Comparison of ENCODE assay signal across 9 mouse cellular contexts in the genomic region with DNA sequence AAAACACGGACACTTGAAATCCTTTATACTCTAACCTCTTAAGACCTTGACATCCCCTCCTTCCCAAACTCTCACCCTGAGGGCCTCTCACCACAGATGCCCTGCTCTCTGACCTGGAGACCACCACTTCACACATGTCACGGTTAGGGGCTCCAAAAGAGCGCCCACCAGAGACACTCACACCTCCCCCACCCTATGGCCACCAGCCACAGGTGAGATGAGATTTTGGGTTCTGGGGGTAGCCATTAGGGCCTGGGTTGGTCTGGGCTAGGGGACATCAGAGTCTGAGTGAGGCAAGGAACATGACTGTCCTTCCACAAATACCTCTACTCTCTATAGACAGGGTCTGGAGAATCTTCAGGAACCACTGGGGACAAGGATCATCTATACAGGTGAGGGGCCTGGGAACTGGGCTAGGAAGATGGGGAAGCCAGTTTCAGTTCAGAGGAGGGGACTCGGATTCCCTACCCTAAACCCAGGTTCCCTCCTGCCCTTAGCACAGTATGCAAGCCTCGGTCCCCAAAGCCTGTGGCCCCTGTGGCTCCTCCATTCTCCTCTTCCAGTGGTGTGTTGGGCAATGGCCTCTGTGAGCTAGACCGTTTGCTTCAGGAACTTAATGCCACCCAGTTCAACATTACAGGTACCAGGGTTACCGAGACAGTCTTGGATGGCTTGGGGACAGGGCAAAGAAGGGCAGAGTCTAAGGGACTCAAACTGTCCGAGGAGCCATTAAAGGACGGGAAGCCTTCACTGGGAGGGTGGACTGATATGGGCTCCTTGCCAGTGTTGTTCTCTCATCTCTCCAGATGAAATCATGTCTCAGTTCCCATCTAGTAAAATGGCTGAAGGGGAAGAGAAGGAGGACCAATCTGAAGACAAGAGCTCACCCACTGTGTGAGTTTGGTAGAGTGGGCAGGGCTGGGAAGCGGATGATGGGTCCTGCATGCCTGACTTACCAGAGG. TPM values are rescaled to one million over a fixed set of nuclear protein-coding genes. Genes with fewer than 3 reads are reported as not detected.
A peak's percentile ranks its signal among the peaks of the same experiment; 100 is the strongest.
DNase-seq lines count a peak whose midpoint lies in the region; ATAC-seq and TF ChIP-seq lines count a peak whose summit lies in the region.
"Had no signal": no experiment of that assay in that cellular context is flagged by ENCODE, and none has a peak within 500 bp of the region (broad histone marks: within the 10 kb centered on the region; RNA-seq: fewer than 3 reads in every experiment).

No protein-coding gene starts in this region.

- H3K36me3 ChIP-seq in kidney, embryonic 15.5 days, result peaks cover 44% of the 10 kb centered on the region
- H3K36me3 ChIP-seq in hindbrain, postnatal 0 days (ENCODE audit: insufficient read depth, low read length), result peaks cover 14% of the 10 kb centered on the region; the same call in 1 of the 2 replicates
- peaks cover 10% of the 10 kb centered on the region for H3K36me3 ChIP-seq in midbrain, embryonic 16.5 days (ENCODE audit: control insufficient read depth, insufficient read depth, low read length)

- H3K4me2 ChIP-seq in kidney, embryonic 15.5 days, result peak overlapping the region; percentile 76
- peak overlapping the region; percentile 62 for H3K4me2 ChIP-seq in hindbrain, postnatal 0 days (ENCODE audit: low read depth, low read length)
- H3K4me2 ChIP-seq in midbrain, embryonic 16.5 days (ENCODE audit: low read length), result peak overlapping the region; percentile 64; the same call in 1 of the 2 replicates

- no peak for ATAC-seq in kidney, embryonic 15.5 days (replicated peaks; ENCODE audit: low FRiP score)
- no peak for ATAC-seq in hindbrain, postnatal 0 days
- ATAC-seq in midbrain, embryonic 16.5 days, result no peak
- ATAC-seq in megakaryocyte-erythroid progenitor cell, adult 5-6 weeks (replicated peaks; ENCODE audit: low FRiP score, low TSS enrichment, poor library complexity, severe bottlenecking), result no peak

- H3K27me3 ChIP-seq in kidney, embryonic 15.5 days, result no peaks in the 10 kb centered on the region
- no peaks in the 10 kb centered on the region for H3K27me3 ChIP-seq in hindbrain, postnatal 0 days (ENCODE audit: insufficient read depth, low read length)
- H3K27me3 ChIP-seq in midbrain, embryonic 16.5 days (ENCODE audit: control insufficient read depth, insufficient read depth, low read depth, low read length), result 0 out of 2 replicates have a peak, but pooled peaks cover 3% of the 10 kb centered on the region

- no peak overlapping the region for H3K27ac ChIP-seq in kidney, embryonic 15.5 days
- no peak overlapping the region for H3K27ac ChIP-seq in embryonic fibroblast, embryonic 13.5 days (ENCODE audit: insufficient read depth, low read length)
- H3K27ac ChIP-seq in hindbrain, postnatal 0 days, result no peak overlapping the region
- H3K27ac ChIP-seq in midbrain, embryonic 16.5 days (ENCODE audit: low read length), result no peak overlapping the region

- H3K4me3 ChIP-seq in kidney, embryonic 15.5 days (replicated peaks), result peak overlapping the region; percentile 60
- H3K4me3 ChIP-seq in embryonic fibroblast, embryonic 13.5 days (ENCODE audit: insufficient read depth, low read length), result peak overlapping the region; percentile 83
- no peak overlapping the region for H3K4me3 ChIP-seq in hindbrain, postnatal 0 days (ENCODE audit: low read length)
- no peak overlapping the region for H3K4me3 ChIP-seq in midbrain, embryonic 16.5 days (ENCODE audit: low read depth, low read length)

- peaks cover 34% of the 10 kb centered on the region for H3K4me1 ChIP-seq in kidney, embryonic 15.5 days
- H3K4me1 ChIP-seq in embryonic fibroblast, embryonic 13.5 days (ENCODE audit: control insufficient read depth, insufficient read depth, low read length), result peaks cover 12% of the 10 kb centered on the region
- peaks cover 10% of the 10 kb centered on the region; the same call in 1 of the 2 replicates for H3K4me1 ChIP-seq in hindbrain, postnatal 0 days (ENCODE audit: insufficient read depth, low read length)
- peaks cover 21% of the 10 kb centered on the region for H3K4me1 ChIP-seq in midbrain, embryonic 16.5 days (ENCODE audit: control insufficient read depth, insufficient read depth, low read length)

- TF ChIP-seq CTCF in embryonic fibroblast, embryonic 13.5 days (IDR thresholded peaks at IDR 0.05; ENCODE audit: borderline replicate concordance, insufficient read depth, low read length), result no peak
- no peak for TF ChIP-seq CTCF in hindbrain, postnatal 0 days (IDR thresholded peaks at IDR 0.05; ENCODE audit: low read depth)

- no peaks in the 10 kb centered on the region for H3K9me3 ChIP-seq in kidney, embryonic 15.5 days (replicated peaks)
- H3K9me3 ChIP-seq in hindbrain, postnatal 0 days (ENCODE audit: low read length), result no peaks in the 10 kb centered on the region
- no peaks in the 10 kb centered on the region for H3K9me3 ChIP-seq in midbrain, embryonic 16.5 days (replicated peaks; ENCODE audit: control insufficient read depth, low read length, poor library complexity, severe bottlenecking)

- no peak for DNase-seq in kidney, adult 18-20 months
- no peak for DNase-seq in hindbrain, postnatal 0 days (ENCODE audit: low spot score)
- no peak for DNase-seq in gastrocnemius, adult 18-20 months (ENCODE audit: low spot score)
- DNase-seq in urinary bladder, postnatal 25 days (ENCODE audit: low spot score), result no peak

- peak overlapping the region; percentile 26 for H3K9ac ChIP-seq in kidney, embryonic 15.5 days
- no peak overlapping the region for H3K9ac ChIP-seq in hindbrain, postnatal 0 days (replicated peaks; ENCODE audit: low read length)
- no peak overlapping the region for H3K9ac ChIP-seq in midbrain, embryonic 16.5 days (ENCODE audit: low read depth, low read length)

- 79% methylated on average over 10 of the region's 10 CpGs for WGBS in kidney, embryonic 15.5 days
- whole genome bisulfite sequencing in hindbrain, postnatal 0 days, result 79% methylated on average over 10 of the region's 10 CpGs
- 85% methylated on average over 10 of the region's 10 CpGs for WGBS in midbrain, embryonic 16.5 days

- TF ChIP-seq POLR2A in embryonic fibroblast, embryonic 13.5 days (IDR thresholded peaks at IDR 0.05; ENCODE audit: low read depth, low read length), result peak; percentile 19; the same call in 1 of the 2 replicates

RNA-seq across cellular contexts. Expression of a gene that starts 1.8 kb away (rescaled TPM):
- polyA plus RNA-seq in kidney, embryonic 15.5 days (2015; fragmentation: Nextera tagmentation; extraction: Ambion mirVana), result 77.2 and 107 TPM in 2 replicates
- polyA plus RNA-seq in embryonic fibroblast, embryonic 13.5 days (2011; ENCODE audit: insufficient read length, low read depth, missing spikeins), result 200 and 221 TPM in 2 replicates
- 19.8 and 20.6 TPM in 2 replicates for total RNA-seq in hindbrain, postnatal 0 days (2014; rRNA removed)
- 22.7 and 23.3 TPM in 2 replicates for polyA plus RNA-seq in hindbrain, postnatal 0 days (2015; fragmentation: Nextera tagmentation; extraction: Ambion mirVana)
- polyA plus RNA-seq in midbrain, embryonic 16.5 days (2015; fragmentation: Nextera tagmentation; extraction: Ambion mirVana), result 22.0 and 23.3 TPM in 2 replicates
- total RNA-seq in gastrocnemius, adult 18-20 months (2021), result 1 to 10 TPM; 5.5 to 7.0 TPM
- 2.2 TPM in 1 of 2 replicates, not detected in the other for total RNA-seq in megakaryocyte-erythroid progenitor cell, adult 5-6 weeks (2014; fragmentation: Nextera tagmentation)
- total RNA-seq in megakaryocyte-erythroid progenitor cell, adult 5-6 weeks (2017), result 0.27 and 1.3 TPM in 2 replicates

RNA-seq across cellular contexts. Expression of a gene that starts 10.5 kb away (rescaled TPM):
- 8.3 and 8.7 TPM in 2 replicates for polyA plus RNA-seq in kidney, embryonic 15.5 days (2015; fragmentation: Nextera tagmentation; extraction: Ambion mirVana)
- polyA plus RNA-seq in embryonic fibroblast, embryonic 13.5 days (2011; ENCODE audit: insufficient read length, low read depth, missing spikeins), result 9.1 and 9.8 TPM in 2 replicates
- 5.6 and 7.5 TPM in 2 replicates for total RNA-seq in hindbrain, postnatal 0 days (2014; rRNA removed)
- 4.3 and 5.1 TPM in 2 replicates for polyA plus RNA-seq in hindbrain, postnatal 0 days (2015; fragmentation: Nextera tagmentation; extraction: Ambion mirVana)
- polyA plus RNA-seq in midbrain, embryonic 16.5 days (2015; fragmentation: Nextera tagmentation; extraction: Ambion mirVana), result 6.8 and 7.7 TPM in 2 replicates
- 1 to 10 TPM; 1.6 to 1.7 TPM for total RNA-seq in gastrocnemius, adult 18-20 months (2021)
- total RNA-seq in megakaryocyte-erythroid progenitor cell, adult 5-6 weeks (2014; fragmentation: Nextera tagmentation), result 2.1 and 3.8 TPM in 2 replicates
- total RNA-seq in megakaryocyte-erythroid progenitor cell, adult 5-6 weeks (2017), result 2.2 and 4.8 TPM in 2 replicates

RNA-seq across cellular contexts. Expression of a gene that starts 11.2 kb away (rescaled TPM):
- polyA plus RNA-seq in kidney, embryonic 15.5 days (2015; fragmentation: Nextera tagmentation; extraction: Ambion mirVana), result 19.1 and 21.1 TPM in 2 replicates
- polyA plus RNA-seq in embryonic fibroblast, embryonic 13.5 days (2011; ENCODE audit: insufficient read length, low read depth, missing spikeins), result 9.0 and 11.1 TPM in 2 replicates
- 21.1 and 27.6 TPM in 2 replicates for total RNA-seq in hindbrain, postnatal 0 days (2014; rRNA removed)
- 15.2 and 16.4 TPM in 2 replicates for polyA plus RNA-seq in hindbrain, postnatal 0 days (2015; fragmentation: Nextera tagmentation; extraction: Ambion mirVana)
- 12.4 and 12.7 TPM in 2 replicates for polyA plus RNA-seq in midbrain, embryonic 16.5 days (2015; fragmentation: Nextera tagmentation; extraction: Ambion mirVana)
- total RNA-seq in gastrocnemius, adult 18-20 months (2021), result 1 to 10 TPM; 8.3 to 9.0 TPM
- 15.3 and 18.1 TPM in 2 replicates for total RNA-seq in megakaryocyte-erythroid progenitor cell, adult 5-6 weeks (2014; fragmentation: Nextera tagmentation)
- 9.2 and 9.8 TPM in 2 replicates for total RNA-seq in megakaryocyte-erythroid progenitor cell, adult 5-6 weeks (2017)

RNA-seq across cellular contexts. Expression of a gene that starts 17.1 kb away (rescaled TPM):
- polyA plus RNA-seq in kidney, embryonic 15.5 days (2015; fragmentation: Nextera tagmentation; extraction: Ambion mirVana), result 5.6 and 8.4 TPM in 2 replicates
- not detected in 2 replicates for polyA plus RNA-seq in embryonic fibroblast, embryonic 13.5 days (2011; ENCODE audit: insufficient read length, low read depth, missing spikeins)
- not detected in 2 replicates for total RNA-seq in hindbrain, postnatal 0 days (2014; rRNA removed)
- 0.38 and 0.42 TPM in 2 replicates for polyA plus RNA-seq in hindbrain, postnatal 0 days (2015; fragmentation: Nextera tagmentation; extraction: Ambion mirVana)
- not detected in 2 replicates for polyA plus RNA-seq in midbrain, embryonic 16.5 days (2015; fragmentation: Nextera tagmentation; extraction: Ambion mirVana)
- total RNA-seq in gastrocnemius, adult 18-20 months (2021), result under 1 TPM in 1 of 2 experiments, not detected in 1; 0.39 TPM
- 0.81 and 1.1 TPM in 2 replicates for total RNA-seq in megakaryocyte-erythroid progenitor cell, adult 5-6 weeks (2014; fragmentation: Nextera tagmentation)
- total RNA-seq in megakaryocyte-erythroid progenitor cell, adult 5-6 weeks (2017), result 0.65 and 1.5 TPM in 2 replicates

RNA-seq across cellular contexts. Expression of a gene that starts 42.2 kb away (rescaled TPM):
- 5.1 and 11.1 TPM in 2 replicates for polyA plus RNA-seq in kidney, embryonic 15.5 days (2015; fragmentation: Nextera tagmentation; extraction: Ambion mirVana)
- polyA plus RNA-seq in embryonic fibroblast, embryonic 13.5 days (2011; ENCODE audit: insufficient read length, low read depth, missing spikeins), result 2.7 and 5.2 TPM in 2 replicates
- not detected in 2 replicates for total RNA-seq in hindbrain, postnatal 0 days (2014; rRNA removed)
- 0.83 and 0.93 TPM in 2 replicates for polyA plus RNA-seq in hindbrain, postnatal 0 days (2015; fragmentation: Nextera tagmentation; extraction: Ambion mirVana)
- polyA plus RNA-seq in midbrain, embryonic 16.5 days (2015; fragmentation: Nextera tagmentation; extraction: Ambion mirVana), result 0.38 TPM in 1 of 2 replicates, not detected in the other
- 1,000 to 10,000 TPM; 1,835 to 2,031 TPM for total RNA-seq in gastrocnemius, adult 18-20 months (2021)
- 2.8 TPM in 1 of 2 replicates, not detected in the other for total RNA-seq in megakaryocyte-erythroid progenitor cell, adult 5-6 weeks (2014; fragmentation: Nextera tagmentation)
- not detected in 2 replicates for total RNA-seq in megakaryocyte-erythroid progenitor cell, adult 5-6 weeks (2017)
- polyA plus RNA-seq: erythroblast, embryonic 14.5 days had no signal

Comparison
In these comparisons a context has a peak if more than half of its experiments do, and no peak if none do; other contexts are left out.
1. H3K4me3 ChIP-seq: peak in kidney, embryonic 15.5 days (single experiment) and embryonic fibroblast, embryonic 13.5 days (single experiment); none in hindbrain, postnatal 0 days (single experiment) and midbrain, embryonic 16.5 days (single experiment).
2. Peak in every context shown above with its lines, with median percentiles within 50 percentile points of each other: H3K4me2 ChIP-seq.